Mouse (Mus musculus): ENCODE results near the gene Plcb4.
"Not testable (repeated sequence)": the region's sequence is repeated elsewhere in the genome, so short reads cannot be mapped to it uniquely, and the experiment has no call there.

Plcb4 gene

DNA sequence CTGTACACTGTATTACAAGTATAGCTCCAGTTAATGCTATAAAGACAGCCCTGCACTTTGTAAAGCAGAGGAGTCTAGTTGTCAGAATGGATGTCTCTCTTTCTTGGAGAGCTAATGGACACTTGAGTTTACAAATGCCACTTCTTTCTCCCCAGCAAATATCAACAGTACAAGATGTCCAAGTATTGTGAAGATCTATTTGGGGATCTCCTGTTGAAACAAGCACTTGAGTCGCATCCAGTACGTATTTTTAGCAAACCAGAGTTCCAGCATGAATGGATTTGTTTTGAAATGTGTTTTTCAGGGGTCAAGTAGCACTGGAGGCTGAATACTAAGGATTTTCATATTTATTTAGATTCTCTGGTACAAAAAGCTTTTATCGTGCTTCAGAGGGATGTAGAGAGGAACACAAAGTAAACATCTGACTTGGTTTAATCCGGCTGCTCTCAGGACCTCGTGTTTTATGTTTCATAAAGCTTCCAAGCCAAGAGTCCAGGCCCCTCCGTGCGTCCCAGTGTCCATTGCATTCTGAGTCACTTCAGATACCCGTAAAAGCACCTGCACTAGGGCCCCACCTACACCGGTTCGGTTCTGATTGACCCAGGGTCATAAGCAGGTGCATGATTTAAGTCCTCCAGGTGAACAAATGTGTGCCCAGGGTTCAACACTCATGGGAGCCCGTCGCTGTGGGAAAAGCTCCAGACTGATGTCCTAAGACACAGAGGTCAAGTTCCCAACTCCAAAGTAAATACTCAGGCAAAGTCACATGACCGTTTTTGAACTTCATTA lies 296.1 kb downstream of the Plcb4 start:
- DNase-seq (ENCODE audit: low spot score in 2 of 2): no peak

DNA sequence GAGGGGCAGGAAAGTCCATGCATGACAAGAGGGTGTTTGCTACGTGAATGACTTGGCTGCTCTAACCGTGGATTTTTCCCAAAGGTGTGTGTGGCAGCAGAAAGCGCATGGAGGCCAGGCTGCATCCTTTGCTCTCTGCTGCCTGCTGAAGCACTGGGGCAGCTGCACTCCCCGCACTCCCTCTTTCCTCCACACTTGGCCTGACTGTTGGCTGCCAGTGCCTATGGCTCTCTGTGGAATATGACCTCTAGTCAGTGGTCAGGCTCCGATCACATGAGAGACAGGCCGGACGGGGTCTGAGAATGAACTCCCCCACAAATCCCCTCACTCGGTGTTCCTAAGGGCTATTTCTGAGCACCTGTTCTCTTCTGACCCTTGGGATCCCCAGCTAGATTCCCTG lies 297.0 kb downstream of the Plcb4 start:
- DNase-seq (ENCODE audit: low spot score in 2 of 2): no peak

DNA sequence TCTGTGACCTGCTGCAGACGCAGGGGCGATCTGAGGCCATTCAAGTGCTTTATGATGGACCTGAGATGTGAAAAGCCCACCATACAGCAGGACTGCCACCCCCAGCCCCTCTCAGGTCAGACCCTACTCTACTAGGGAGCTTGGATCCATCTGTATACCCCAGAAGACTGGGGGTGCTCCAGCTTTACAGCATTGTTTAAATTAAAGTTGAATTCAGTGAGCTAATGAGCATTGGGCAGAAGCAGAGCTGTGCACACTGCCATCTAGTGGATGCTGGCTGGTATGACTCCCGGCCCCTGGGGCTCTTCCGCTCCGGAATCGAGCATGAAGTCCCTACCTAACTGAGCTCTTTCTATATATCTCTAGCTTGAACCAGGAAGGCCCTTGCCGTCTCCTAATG lies 298.9 kb downstream of the Plcb4 start:
- peak in 1 of 2 experiments; percentile 36 for DNase-seq (ENCODE audit: low spot score in 2 of 2)

DNA sequence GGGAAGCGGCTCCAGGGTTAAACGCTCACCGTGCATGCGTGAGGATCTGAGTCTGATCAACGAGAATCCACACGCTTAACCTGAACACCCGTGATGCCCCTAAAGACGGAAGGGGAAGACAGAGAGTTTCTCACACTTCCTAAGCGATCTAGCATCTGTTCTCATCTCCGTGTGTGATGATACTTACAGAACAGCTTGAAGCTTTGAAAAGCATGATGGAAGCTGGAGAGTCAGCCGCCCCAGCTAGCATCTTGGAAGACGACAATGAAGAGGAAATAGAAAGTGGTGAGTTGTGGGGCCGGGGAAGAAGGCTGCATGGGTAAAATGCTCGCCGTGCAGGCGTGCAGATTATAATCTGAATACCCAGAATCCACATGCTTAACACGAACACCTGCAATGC lies 299.6 kb downstream of the Plcb4 start:
- DNase-seq (ENCODE audit: low spot score in 2 of 2): no peak

GRCm38 (mm10) chr2:135963089-135963488 lies 304.3 kb downstream of the Plcb4 start:
- no peak for DNase-seq (ENCODE audit: low spot score in 2 of 2)

- DNase-seq (ENCODE audit: low spot score in 2 of 2): no peak
Measured at GRCm38 (mm10) chr2:135966871-135967557, 308.2 kb downstream of the Plcb4 start.

DNA sequence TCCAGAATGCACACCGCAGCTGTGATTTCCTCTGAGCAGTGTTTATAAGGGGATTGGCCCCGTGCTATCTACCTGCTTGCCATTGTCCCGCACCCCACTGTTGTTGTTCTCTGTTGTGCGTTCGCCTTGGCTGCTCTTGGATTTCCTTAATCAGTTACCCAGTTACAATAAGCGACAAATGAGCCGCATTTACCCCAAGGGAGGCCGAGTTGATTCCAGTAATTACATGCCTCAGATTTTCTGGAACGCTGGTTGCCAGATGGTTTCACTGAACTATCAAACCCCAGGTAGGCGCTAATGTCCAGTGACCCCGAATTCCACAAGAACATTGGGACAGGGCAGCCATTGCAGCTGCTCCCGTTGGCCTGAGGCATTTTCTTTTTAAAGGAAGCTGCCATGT lies 309.3 kb downstream of the Plcb4 start:
- DNase-seq (ENCODE audit: low spot score in 2 of 2): no peak

DNA sequence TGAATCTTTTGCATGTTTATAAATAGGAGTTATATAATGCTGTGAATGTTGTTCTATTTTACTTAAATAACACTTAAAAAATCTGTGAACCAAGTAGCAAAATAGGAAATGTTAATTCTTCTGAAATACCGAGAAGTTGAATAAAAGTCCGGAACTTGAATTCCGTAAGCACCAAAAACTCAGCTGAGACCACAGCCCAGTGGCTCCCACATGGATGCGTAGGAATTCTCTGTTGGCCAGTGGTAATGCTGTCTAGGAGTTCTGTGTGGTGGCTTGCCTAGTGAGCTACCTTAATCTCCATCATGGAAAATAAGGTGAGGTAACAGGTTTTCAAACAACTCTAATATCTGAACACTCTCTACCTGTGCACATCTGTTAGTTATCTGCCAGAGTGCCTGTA lies 312.1 kb downstream of the Plcb4 start:
- DNase-seq (ENCODE audit: low spot score in 2 of 2): no peak

DNA sequence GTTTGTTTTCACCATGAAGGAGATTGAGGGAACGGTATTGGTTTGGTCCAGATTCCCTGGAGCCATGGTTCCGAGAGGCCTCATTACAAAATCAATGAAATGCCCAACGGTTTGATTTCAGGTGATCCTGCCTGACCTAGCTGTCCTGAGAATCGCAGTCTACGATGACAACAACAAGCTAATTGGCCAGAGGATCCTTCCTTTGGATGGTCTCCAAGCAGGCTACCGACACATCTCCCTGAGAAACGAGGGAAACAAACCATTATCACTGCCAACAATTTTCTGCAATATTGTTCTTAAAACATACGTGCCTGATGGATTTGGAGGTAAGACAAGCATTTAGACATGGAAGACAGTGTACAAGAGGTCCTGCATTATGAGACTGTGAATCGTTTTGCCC lies 317.2 kb downstream of the Plcb4 start:
- no peak for DNase-seq (ENCODE audit: low spot score in 2 of 2)

- DNase-seq (ENCODE audit: low spot score in 2 of 2): no peak
Measured at GRCm38 (mm10) chr2:135978790-135979189, 320.0 kb downstream of the Plcb4 start.

DNA sequence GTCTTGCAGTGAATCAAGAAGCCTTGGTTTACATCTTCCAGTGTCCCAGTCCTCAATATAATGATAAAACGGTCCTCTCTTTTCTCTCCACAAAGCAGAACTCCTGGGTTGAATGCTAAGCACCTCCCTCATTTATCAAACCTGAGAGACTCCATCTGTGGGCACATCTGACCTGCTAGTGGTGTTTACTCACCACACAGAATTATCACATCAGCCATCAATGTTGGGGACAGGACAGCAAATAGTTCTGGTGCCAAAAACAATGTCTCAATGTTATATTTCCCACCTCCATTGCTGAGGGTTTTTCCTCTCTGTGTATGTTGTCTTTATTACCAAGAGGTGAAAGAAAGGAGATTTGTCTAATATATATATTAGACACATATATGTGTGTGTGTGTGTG lies 321.6 kb downstream of the Plcb4 start:
- DNase-seq (ENCODE audit: low spot score in 2 of 2): no peak

DNA sequence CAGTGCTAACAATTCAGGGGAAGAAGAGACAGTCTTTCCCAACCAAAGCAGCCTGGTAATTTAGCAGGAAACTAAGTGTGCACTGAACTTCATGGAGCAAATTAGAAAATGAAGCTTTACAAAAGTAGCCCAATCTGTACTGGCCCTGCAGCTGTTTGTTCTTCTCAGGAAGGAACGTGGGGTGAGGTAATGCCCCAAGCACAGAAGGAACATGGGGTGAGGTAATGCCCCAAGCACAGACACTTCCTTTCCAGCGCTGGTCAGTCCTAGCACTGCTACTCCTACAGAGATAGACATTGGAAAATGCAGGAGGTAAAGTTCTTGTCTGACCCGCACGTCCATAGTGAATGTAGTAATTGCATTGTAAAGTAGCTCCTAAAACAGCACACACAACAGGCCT lies 325.2 kb downstream of the Plcb4 start:
- DNase-seq (ENCODE audit: low spot score in 2 of 2): no peak

- no peak for DNase-seq (ENCODE audit: low spot score in 2 of 2)
Measured at GRCm38 (mm10) chr2:135985536-135986265, 326.9 kb downstream of the Plcb4 start.

GRCm38 (mm10) chr2:135988475-135988874 lies 329.7 kb downstream of the Plcb4 start:
- not testable (repeated sequence) for DNase-seq (ENCODE audit: low spot score in 2 of 2)

- DNase-seq (ENCODE audit: low spot score in 2 of 2): not testable (repeated sequence)
Measured at GRCm38 (mm10) chr2:135990686-135991085, 331.9 kb downstream of the Plcb4 start.

DNA sequence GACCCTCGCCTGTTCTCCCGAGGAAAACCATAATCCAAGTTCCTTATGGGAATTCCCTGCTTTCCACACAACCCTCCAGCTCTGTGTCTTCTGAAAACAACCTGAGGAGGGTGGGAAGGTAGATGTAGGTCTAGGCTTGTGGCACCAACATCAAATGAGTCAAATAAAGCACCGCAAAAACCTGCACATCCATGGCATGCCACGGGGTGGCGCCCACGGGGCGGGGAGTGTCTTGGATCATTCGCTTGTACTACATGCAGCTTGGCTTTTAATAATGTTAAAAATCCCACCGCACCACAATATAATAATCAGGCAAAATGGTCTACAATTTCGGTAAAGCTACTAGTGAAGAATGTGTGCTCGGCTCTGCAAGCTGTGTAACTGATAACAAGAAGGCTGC lies 334.5 kb downstream of the Plcb4 start:
- DNase-seq (ENCODE audit: low spot score in 2 of 2): no peak

DNA sequence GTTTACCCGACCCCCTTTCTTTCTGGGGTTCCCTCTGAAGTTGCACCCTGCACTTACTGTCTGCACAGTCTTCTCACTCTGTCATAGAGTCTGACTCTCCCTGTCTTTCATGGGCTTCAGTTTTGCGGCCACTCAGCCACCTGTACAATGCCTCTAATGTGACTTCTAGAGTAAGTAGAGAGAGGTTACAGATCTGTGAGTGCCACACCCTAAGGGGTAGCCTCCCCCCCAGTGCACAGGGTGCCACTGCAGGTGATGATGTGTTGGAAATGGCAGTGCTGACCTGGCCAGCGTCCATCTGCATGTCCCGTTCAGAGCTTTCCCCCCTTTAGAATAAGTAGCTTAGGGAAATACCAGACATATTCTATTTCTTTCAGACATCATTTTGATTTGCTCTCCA lies 336.4 kb downstream of the Plcb4 start:
- DNase-seq (ENCODE audit: low spot score in 2 of 2): no peak

GRCm38 (mm10) chr2:135996936-135997335 lies 338.1 kb downstream of the Plcb4 start:
- DNase-seq (ENCODE audit: low spot score in 2 of 2): no peak

GRCm38 (mm10) chr2:135997361-135998150 lies 338.7 kb downstream of the Plcb4 start:
- DNase-seq (ENCODE audit: low spot score in 2 of 2): no peak

GRCm38 (mm10) chr2:135998886-135999285 lies 340.1 kb downstream of the Plcb4 start:
- DNase-seq (ENCODE audit: low spot score in 2 of 2): no peak

DNA sequence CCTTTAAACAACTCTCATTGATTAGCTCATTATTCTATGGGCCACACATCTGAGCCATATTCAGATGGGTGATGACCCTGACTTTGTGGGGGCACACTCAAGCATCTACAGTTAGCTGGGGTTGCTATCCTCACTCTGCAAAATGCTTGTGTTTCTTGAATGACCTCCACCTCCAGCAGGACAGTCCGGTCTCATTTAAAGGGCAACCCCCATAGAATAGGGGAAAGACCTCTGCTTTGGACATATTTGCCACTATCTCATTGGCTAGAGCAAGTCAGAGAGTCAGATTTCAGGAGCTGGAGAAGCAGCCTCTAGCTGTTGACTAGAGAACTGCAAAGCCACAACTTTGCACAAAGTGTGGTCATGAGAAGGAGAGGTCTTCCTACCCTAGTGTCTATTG lies 340.6 kb downstream of the Plcb4 start:
- no peak for DNase-seq (ENCODE audit: low spot score in 2 of 2)

DNA sequence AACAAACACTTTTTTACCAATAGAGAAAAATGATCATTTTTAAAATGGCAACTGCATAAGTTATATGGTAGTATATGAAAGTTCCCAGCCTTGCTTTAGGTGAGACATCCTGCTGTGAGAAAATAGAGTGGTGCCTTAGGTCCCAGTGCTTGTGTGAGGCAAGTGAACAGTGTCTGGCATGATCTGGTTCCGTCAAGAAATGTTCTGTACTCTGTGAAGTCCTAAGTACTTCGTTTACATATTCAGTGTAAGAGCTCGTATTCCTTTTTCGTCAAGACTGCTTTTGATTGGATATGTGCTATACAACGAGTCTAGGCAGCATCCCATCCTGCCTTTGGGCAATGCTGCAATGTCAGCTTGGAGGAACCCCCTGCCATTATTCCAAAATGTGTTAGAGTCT lies 342.1 kb downstream of the Plcb4 start:
- no peak for DNase-seq (ENCODE audit: low spot score in 2 of 2)
